Mouse (Mus musculus) brain, embryonic 18.5 days (tissue): ENCODE data around the gene Gm10031.
"Not testable (repeated sequence)": the region's sequence is repeated elsewhere in the genome, so short reads cannot be mapped to it uniquely, and the experiment has no call there.

ENCODE experiments used
- DNase-seq: peaks from one replicate; pipeline ENCODE4 v3.0.0-alpha.2; 2012; ENCODE audit warnings: low read depth, low spot score

Gm10031 gene

GRCm38 (mm10) chr1:156523842-156524241 is at the start of gene Gm10031:
Gm10031 (plus strand) TSS chr1:156524012.
- not testable (repeated sequence) for DNase-seq

- no peak for DNase-seq
Measured at GRCm38 (mm10) chr1:156474854-156475253, 49.0 kb upstream of the Gm10031 start.

GRCm38 (mm10) chr1:156476016-156476415 is 47.8 kb upstream of the Gm10031 start:
- no peak for DNase-seq

GRCm38 (mm10) chr1:156476535-156476934 is 47.3 kb upstream of the Gm10031 start:
- DNase-seq = no peak

GRCm38 (mm10) chr1:156481826-156482225 is 42.0 kb upstream of the Gm10031 start:
- no peak for DNase-seq

- DNase-seq = no peak
Measured at GRCm38 (mm10) chr1:156487498-156487897, 36.3 kb upstream of the Gm10031 start.

GRCm38 (mm10) chr1:156488031-156488430 is 35.8 kb upstream of the Gm10031 start:
- DNase-seq = no peak

GRCm38 (mm10) chr1:156491226-156491796 is 32.5 kb upstream of the Gm10031 start:
- no peak for DNase-seq

- no peak for DNase-seq
Measured at GRCm38 (mm10) chr1:156495025-156495424, 28.8 kb upstream of the Gm10031 start.

- DNase-seq = no peak
Measured at GRCm38 (mm10) chr1:156496910-156497309, 26.9 kb upstream of the Gm10031 start.

- DNase-seq = no peak
Measured at GRCm38 (mm10) chr1:156504945-156505523, 18.8 kb upstream of the Gm10031 start.

GRCm38 (mm10) chr1:156505901-156506300 is 17.9 kb upstream of the Gm10031 start:
- no peak for DNase-seq

- no peak for DNase-seq
Measured at GRCm38 (mm10) chr1:156507753-156508152, 16.1 kb upstream of the Gm10031 start.

- no peak for DNase-seq
Measured at GRCm38 (mm10) chr1:156520136-156520780, 3.6 kb upstream of the Gm10031 start.

- no peak for DNase-seq
Measured at GRCm38 (mm10) chr1:156521796-156522517, 1.9 kb upstream of the Gm10031 start.

GRCm38 (mm10) chr1:156532476-156533175 is 8.8 kb downstream of the Gm10031 start:
- not testable (repeated sequence) for DNase-seq

GRCm38 (mm10) chr1:156533483-156533882 is 9.7 kb downstream of the Gm10031 start:
- no peak for DNase-seq

GRCm38 (mm10) chr1:156533911-156534310 is 10.1 kb downstream of the Gm10031 start:
- DNase-seq = no peak

- no peak for DNase-seq
Measured at GRCm38 (mm10) chr1:156537031-156537430, 13.2 kb downstream of the Gm10031 start.

- no peak for DNase-seq
Measured at GRCm38 (mm10) chr1:156537701-156538100, 13.9 kb downstream of the Gm10031 start.

GRCm38 (mm10) chr1:156538382-156538781 is 14.6 kb downstream of the Gm10031 start:
- no peak for DNase-seq
